Mouse (Mus musculus) cerebellum, adult 18-20 months (tissue): ENCODE measurements at regions not wholly inside any gene's neighbourhood (a gene's known extent, or its start where the extent isn't known, plus 50 kb on each side); places are given as distances from the start of the nearest gene placed in this dataset.

Experiments
- DNase-seq, 2 experiments: peaks; one replicate each; pipeline ENCODE4 v3.0.0; 2021

GRCm38 (mm10) chr9:59153126-59153525 lies 116.9 kb upstream of the Neo1 start:
- no peak for DNase-seq

GRCm38 (mm10) chr9:59144256-59144800 lies 108.1 kb upstream of the Neo1 start:
- no peak for DNase-seq

- DNase-seq: no peak
These were observed 107.4 kb upstream of the Neo1 start for GRCm38 (mm10) chr9:59143610-59144009.

- peak in 1 of 2 experiments; percentile 11 for DNase-seq
These were observed 98.2 kb upstream of the Neo1 start for GRCm38 (mm10) chr9:59134171-59135041.

- no peak for DNase-seq
These were observed 93.6 kb upstream of the Neo1 start for GRCm38 (mm10) chr9:59129699-59130340.

GRCm38 (mm10) chr9:59129252-59129651 lies 93.0 kb upstream of the Neo1 start:
- DNase-seq: no peak

- no peak for DNase-seq
These were observed 91.8 kb upstream of the Neo1 start for GRCm38 (mm10) chr9:59128023-59128422.

GRCm38 (mm10) chr9:59125886-59126285 lies 89.6 kb upstream of the Neo1 start:
- DNase-seq: no peak

GRCm38 (mm10) chr9:59116561-59116960 lies 80.3 kb upstream of the Neo1 start:
- DNase-seq: no peak

- no peak for DNase-seq
These were observed 77.6 kb upstream of the Neo1 start for GRCm38 (mm10) chr9:59113859-59114258.

- no peak for DNase-seq
These were observed 63.5 kb upstream of the Neo1 start for GRCm38 (mm10) chr9:59099738-59100137.

- peak; percentile 9 to 10 for DNase-seq
These were observed 61.3 kb upstream of the Neo1 start for GRCm38 (mm10) chr9:59097564-59097963.

GRCm38 (mm10) chr9:59096551-59097268 lies 60.5 kb upstream of the Neo1 start:
- DNase-seq: peak in 1 of 2 experiments; percentile 6

GRCm38 (mm10) chr9:59095626-59096025 lies 59.4 kb upstream of the Neo1 start:
- no peak for DNase-seq

- no peak for DNase-seq
These were observed 57.9 kb upstream of the Neo1 start for GRCm38 (mm10) chr9:59094106-59094505.

- no peak for DNase-seq
These were observed 54.9 kb upstream of the Neo1 start for GRCm38 (mm10) chr9:59091179-59091578.

GRCm38 (mm10) chr9:59087704-59088103 lies 51.5 kb upstream of the Neo1 start:
- no peak for DNase-seq

- DNase-seq: no peak
These were observed 50.9 kb upstream of the Neo1 start for GRCm38 (mm10) chr9:59087112-59087511.

GRCm38 (mm10) chr9:59086556-59087102 lies 50.4 kb upstream of the Neo1 start:
- no peak for DNase-seq
